ENCODE assay signal across 8 mouse cellular contexts in the genomic region with DNA sequence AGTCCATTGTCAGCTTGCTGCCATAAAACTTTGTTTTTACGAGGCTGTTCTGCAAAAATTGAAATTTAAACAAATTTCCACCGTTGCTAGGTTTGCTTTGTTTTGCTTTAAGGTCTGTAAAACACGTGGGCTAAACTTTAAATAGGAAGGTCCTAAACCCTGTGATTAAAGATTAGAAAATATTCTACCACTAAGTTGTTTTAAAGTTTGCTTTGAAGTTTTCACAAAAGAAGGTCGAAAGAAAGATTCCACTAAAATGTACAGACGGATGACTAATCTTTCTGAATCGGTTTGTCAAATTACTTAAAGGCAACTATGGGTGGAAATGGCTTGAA. TPM values are rescaled to one million over a fixed set of nuclear protein-coding genes. Genes with fewer than 3 reads are reported as not detected.
DNase-seq lines count a peak whose midpoint lies in the region; ATAC-seq and TF ChIP-seq lines count a peak whose summit lies in the region.

A gene (plus strand): TSS at position 288 of the 335 bp plus-strand sequence.

- no peak for TF ChIP-seq CTCF in liver, adult 2 months (IDR thresholded peaks at IDR 0.05; ENCODE audit: low read depth, low read length)
- no peak for TF ChIP-seq CTCF in brain, embryonic 14.5 days (IDR thresholded peaks at IDR 0.05; ENCODE audit: borderline replicate concordance, extremely low read depth, insufficient read depth, insufficient read length)
- TF ChIP-seq CTCF in small intestine, adult 2 months (IDR thresholded peaks at IDR 0.05; ENCODE audit: extremely low read depth, insufficient read length, insufficient replicate concordance, low read depth, low read length): no peak

- ATAC-seq in limb, embryonic 13.5 days (ENCODE audit: low FRiP score, low read depth): no peak
- ATAC-seq in activated CD4-positive, CD25-positive, alpha-beta regulatory T cell, adult 4 months: no peak

- H3K4me1 ChIP-seq in liver, adult 2 months (ENCODE audit: control insufficient read depth, insufficient read depth, low read length): no peaks in the 10 kb centered on the region
- H3K4me1 ChIP-seq in limb, embryonic 13.5 days: peaks cover 13% of the 10 kb centered on the region
- H3K4me1 ChIP-seq in small intestine, adult 2 months (ENCODE audit: control insufficient read depth, insufficient read depth, insufficient read length, low read length): peaks cover 4% of the 10 kb centered on the region

- no peaks in the 10 kb centered on the region for H3K36me3 ChIP-seq in liver, adult 2 months (ENCODE audit: control insufficient read depth, insufficient read depth, low read length)
- peaks cover 18% of the 10 kb centered on the region for H3K36me3 ChIP-seq in limb, embryonic 13.5 days
- no peaks in the 10 kb centered on the region for H3K36me3 ChIP-seq in small intestine, adult 2 months (ENCODE audit: control insufficient read depth, insufficient read depth, low read length)

- H3K9ac ChIP-seq in liver, adult 2 months (ENCODE audit: low read depth, low read length): no peak within 1 kb of the TSS
- peak within 1 kb of the TSS; percentile 97 for H3K9ac ChIP-seq in limb, embryonic 13.5 days

- H3K4me3 ChIP-seq in liver, adult 2 months (ENCODE audit: insufficient read depth, low read depth, low read length): peak within 1 kb of the TSS; percentile 60
- peak within 1 kb of the TSS; percentile 83 for H3K4me3 ChIP-seq in limb, embryonic 13.5 days
- H3K4me3 ChIP-seq in small intestine, adult 2 months (ENCODE audit: low read depth, low read length): peak within 1 kb of the TSS; percentile 89

- 4% methylated on average over 6 of the region's 6 CpGs for WGBS in liver, adult 2 months
- whole genome bisulfite sequencing in limb, embryonic 13.5 days: under 1% methylated on average over 6 of the region's 6 CpGs
- 1% methylated on average over 6 of the region's 6 CpGs for WGBS in small intestine, adult 2 months

- H3K27ac ChIP-seq in liver, adult 2 months (replicated peaks; ENCODE audit: insufficient read depth, low read depth, low read length): no peak within 1 kb of the TSS
- peak within 1 kb of the TSS; percentile 100 for H3K27ac ChIP-seq in limb, embryonic 13.5 days
- H3K27ac ChIP-seq in small intestine, adult 2 months (ENCODE audit: insufficient read depth, low read depth, low read length): peak within 1 kb of the TSS; percentile 79

- H3K4me2 ChIP-seq in limb, embryonic 13.5 days (replicated peaks): peak within 1 kb of the TSS; percentile 76

- no peaks in the 10 kb centered on the region for H3K9me3 ChIP-seq in limb, embryonic 13.5 days

- DNase-seq in liver, adult 2 months (ENCODE audit: extremely low read depth, low read depth, low spot score): no peak
- no peak for DNase-seq in liver
- no peak for DNase-seq in brain, embryonic 14.5 days (ENCODE audit: low read depth)
- DNase-seq in gastrocnemius, postnatal 10 days: no peak
- DNase-seq in spleen, adult 12 weeks (ENCODE audit: low spot score): no peak

- no peaks in the 10 kb centered on the region for H3K79me2 ChIP-seq in liver, adult 2 months (ENCODE audit: control insufficient read depth, insufficient read depth, low read length)

- peaks cover 22% of the 10 kb centered on the region; the same call in 1 of the 2 replicates for H3K27me3 ChIP-seq in liver, adult 2 months (ENCODE audit: control insufficient read depth, insufficient read depth, low read length)
- H3K27me3 ChIP-seq in limb, embryonic 13.5 days: no peaks in the 10 kb centered on the region
- H3K27me3 ChIP-seq in small intestine, adult 2 months (ENCODE audit: control insufficient read depth, insufficient read depth, low read length): no peaks in the 10 kb centered on the region

- no peak for TF ChIP-seq POLR2A in liver, adult 2 months (IDR thresholded peaks at IDR 0.05; ENCODE audit: extremely low read depth, insufficient read depth, low read length)
- no peak for TF ChIP-seq POLR2A in brain, embryonic 14.5 days (IDR thresholded peaks at IDR 0.05; ENCODE audit: borderline replicate concordance, extremely low read depth, insufficient read depth, insufficient read length, poor library complexity, severe bottlenecking)
- no peak for TF ChIP-seq POLR2A in small intestine, adult 2 months (IDR thresholded peaks at IDR 0.05; ENCODE audit: low read depth, low read length)

RNA-seq across cellular contexts. Expression of the gene that starts here (rescaled TPM):
- 5.7 and 7.4 TPM in 2 replicates for total RNA-seq in liver, adult 2 months (2014; rRNA removed)
- polyA plus RNA-seq in liver, adult 2 months (2012; rRNA removed): 1.5 and 1.7 TPM in 2 replicates
- polyA plus RNA-seq in brain, embryonic 14.5 days (2012; rRNA removed): 1,206 and 1,229 TPM in 2 replicates
- total RNA-seq in gastrocnemius, postnatal 10 days (2021): 10 to 100 TPM; 40.0 to 67.0 TPM
- polyA plus RNA-seq in limb, embryonic 13.5 days (2015; fragmentation: Nextera tagmentation; extraction: Ambion mirVana): 403 and 448 TPM in 2 replicates
- polyA plus RNA-seq in small intestine, adult 2 months (2012; rRNA removed): 94.9 and 147 TPM in 2 replicates
- polyA plus RNA-seq in activated CD4-positive, CD25-positive, alpha-beta regulatory T cell, adult 4 months (2017; shearing (Covaris generic)): 1 to 10 TPM in 1 of 2 experiments, not detected in 1; 6.1 TPM

Comparison
In these comparisons a context has a peak if more than half of its experiments do, and no peak if none do; other contexts are left out.
1. RNA of the gene that starts here (polyA plus RNA-seq): 1,206 to 1,229 TPM in brain, embryonic 14.5 days, 403 to 448 TPM in limb, embryonic 13.5 days and 94.9 to 147 TPM in small intestine, adult 2 months; 6.1 TPM in activated CD4-positive, CD25-positive, alpha-beta regulatory T cell, adult 4 months and 1.5 to 1.7 TPM in liver, adult 2 months; every median in the first group is over 10 times any median in the second.
2. Peak in every context shown above with its lines, with median percentiles within 50 percentile points of each other: H3K4me3 ChIP-seq.